Mouse (Mus musculus): ENCODE measurements around the gene Gm10197. TPM values are rescaled to one million over a fixed set of nuclear protein-coding genes. Genes with fewer than 3 reads are reported as not detected.
"Not testable (repeated sequence)": the region's sequence is repeated elsewhere in the genome, so short reads cannot be mapped to it uniquely, and the experiment has no call there.

Gene Gm10197
- not detected for total RNA-seq (2021)
- long read RNA-seq, experiment 1, result 0 reads
- long read RNA-seq, experiment 2, result 0 reads

- DNase-seq, result no peak
- intact Hi-C loops (cut with DNase I), result no loop called here
Observed at GRCm38 (mm10) chr19:53371666-53372065, at the start of gene Gm10197. TSS of gene Gm10197 (minus strand) at chr19:53371766.

GRCm38 (mm10) chr19:53420924-53421582 lies 49.5 kb upstream of the Gm10197 start:
- DNase-seq, result peak; percentile 54 to 61
- intact Hi-C loops (cut with DNase I), result no loop called here

- peak in 1 of 2 experiments; percentile 43 for DNase-seq
- intact Hi-C loops (cut with DNase I), result loop anchor here (2.0 kb wide), 1 partner anchor 159 kb away; no protein-coding TSS in a partner anchor
Observed at GRCm38 (mm10) chr19:53419834-53420233, 48.3 kb upstream of the Gm10197 start.

- intact Hi-C loops (cut with DNase I), result no loop called here
- DNase-seq, result no peak
Observed at GRCm38 (mm10) chr19:53415198-53415597, 43.6 kb upstream of the Gm10197 start.

GRCm38 (mm10) chr19:53414650-53415049 lies 43.1 kb upstream of the Gm10197 start:
- DNase-seq, result no peak
- intact Hi-C loops (cut with DNase I), result no loop called here

- no peak for DNase-seq
- intact Hi-C loops (cut with DNase I), result no loop called here
Observed at GRCm38 (mm10) chr19:53413617-53414380, 42.2 kb upstream of the Gm10197 start.

GRCm38 (mm10) chr19:53412149-53412848 lies 40.7 kb upstream of the Gm10197 start:
- intact Hi-C loops (cut with DNase I), result no loop called here
- no peak for DNase-seq

- intact Hi-C loops (cut with DNase I), result no loop called here
Observed at GRCm38 (mm10) chr19:53409663-53410307, 38.2 kb upstream of the Gm10197 start.

GRCm38 (mm10) chr19:53408398-53408797 lies 36.8 kb upstream of the Gm10197 start:
- DNase-seq, result no peak
- intact Hi-C loops (cut with DNase I), result no loop called here

More at GRCm38 (mm10) chr19:53409663-53410307, 38.2 kb upstream of the Gm10197 start:
- no peak for DNase-seq

- intact Hi-C loops (cut with DNase I), result no loop called here
- DNase-seq, result no peak
Observed at GRCm38 (mm10) chr19:53407350-53407749, 35.8 kb upstream of the Gm10197 start.

- intact Hi-C loops (cut with DNase I), result no loop called here
- no peak for DNase-seq
Observed at GRCm38 (mm10) chr19:53405810-53406209, 34.2 kb upstream of the Gm10197 start.

GRCm38 (mm10) chr19:53404837-53405356 lies 33.3 kb upstream of the Gm10197 start:
- no peak for DNase-seq
- intact Hi-C loops (cut with DNase I), result no loop called here

GRCm38 (mm10) chr19:53404219-53404836 lies 32.8 kb upstream of the Gm10197 start:
- no peak for DNase-seq
- intact Hi-C loops (cut with DNase I), result no loop called here

- intact Hi-C loops (cut with DNase I), result no loop called here
- DNase-seq, result no peak
Observed at GRCm38 (mm10) chr19:53402741-53403432, 31.3 kb upstream of the Gm10197 start.

GRCm38 (mm10) chr19:53400332-53401110 lies 29.0 kb upstream of the Gm10197 start:
- no peak for DNase-seq
- intact Hi-C loops (cut with DNase I), result no loop called here

- intact Hi-C loops (cut with DNase I), result no loop called here
- DNase-seq, result no peak
Observed at GRCm38 (mm10) chr19:53399213-53399612, 27.6 kb upstream of the Gm10197 start.

- intact Hi-C loops (cut with DNase I), result no loop called here
- DNase-seq, result no peak
Observed at GRCm38 (mm10) chr19:53397451-53398233, 26.1 kb upstream of the Gm10197 start.

- DNase-seq, result not testable (repeated sequence)
- intact Hi-C loops (cut with DNase I), result loop anchor here (1.0 kb wide), 2 partner anchors 181 to 184 kb away; no protein-coding TSS in a partner anchor
Observed at GRCm38 (mm10) chr19:53395805-53396204, 24.2 kb upstream of the Gm10197 start.
